Mouse (Mus musculus) thymus, postnatal 36 days (tissue): ENCODE results near the gene Mgst1.
A peak's percentile ranks its signal among the peaks of the same experiment; 100 is the strongest.

Experiments used
- DNase-seq, 2 experiments: peaks; one replicate each; pipeline ENCODE4 v3.0.0; 2022; ENCODE audit warnings: mixed read lengths in 2 of 2

Mgst1 gene

DNA sequence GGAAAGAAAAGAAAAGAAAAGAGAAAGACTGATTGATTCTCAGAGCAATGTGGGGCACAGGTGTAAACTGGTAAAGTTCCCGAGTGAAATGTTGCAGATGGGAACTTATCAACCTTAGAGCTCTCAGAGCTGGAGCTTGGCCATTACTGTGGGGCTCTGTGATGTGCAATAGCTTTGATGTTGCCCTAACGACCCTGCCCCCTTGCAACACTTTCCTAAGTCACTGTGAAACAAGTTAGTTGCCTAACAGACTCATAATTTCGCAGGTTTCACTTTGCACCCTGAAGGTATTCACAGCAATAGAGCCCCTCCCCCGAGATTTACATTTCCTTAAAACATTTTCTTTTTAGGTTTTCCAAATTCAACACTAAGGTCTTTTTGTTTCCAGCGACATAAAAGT, at the start of gene Mgst1:
TSS of gene Mgst1 (plus strand) at position 387 of the 400 bp plus-strand sequence.
- DNase-seq: no peak

GRCm38 (mm10) chr6:138092432-138092831, 47.7 kb upstream of the Mgst1 start:
- DNase-seq: no peak

DNA sequence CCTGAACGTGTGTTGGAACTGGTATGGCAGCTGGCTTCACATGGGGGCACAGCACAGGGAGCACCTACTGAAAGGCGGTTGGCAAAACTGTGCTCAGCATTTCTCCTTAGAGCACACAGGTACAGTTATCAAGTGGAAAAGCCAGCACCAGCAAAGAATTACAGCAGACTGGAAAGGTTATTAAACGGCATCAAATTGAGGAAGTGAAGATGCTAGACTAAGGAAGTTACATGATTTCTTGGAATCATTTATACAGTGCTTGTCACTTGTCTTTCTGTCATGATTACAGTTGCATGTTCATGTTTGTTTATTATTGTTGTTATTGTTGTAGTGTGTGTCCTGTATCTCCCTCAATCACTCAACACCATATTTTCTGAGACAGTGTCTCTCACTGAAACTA, 45.1 kb upstream of the Mgst1 start:
- no peak for DNase-seq

DNA sequence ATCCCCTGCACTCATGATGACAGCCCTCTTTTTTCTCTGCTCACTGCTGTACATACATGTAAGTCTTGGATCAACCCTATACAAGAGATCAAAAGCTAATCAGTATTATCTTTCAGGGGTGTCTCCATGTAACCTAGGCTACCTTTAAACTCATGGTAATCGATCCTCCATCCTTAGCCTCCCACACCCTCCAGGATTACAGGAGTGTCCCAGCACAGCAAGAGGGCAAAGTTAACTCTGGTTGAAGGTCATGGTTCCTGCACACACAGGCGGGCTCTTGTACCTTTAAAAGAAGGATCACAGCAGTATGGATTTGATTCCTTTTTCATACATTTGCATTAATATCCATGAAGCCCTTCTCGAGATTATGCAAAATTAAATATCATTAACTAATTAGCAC, 40.5 kb upstream of the Mgst1 start:
- DNase-seq: no peak

DNA sequence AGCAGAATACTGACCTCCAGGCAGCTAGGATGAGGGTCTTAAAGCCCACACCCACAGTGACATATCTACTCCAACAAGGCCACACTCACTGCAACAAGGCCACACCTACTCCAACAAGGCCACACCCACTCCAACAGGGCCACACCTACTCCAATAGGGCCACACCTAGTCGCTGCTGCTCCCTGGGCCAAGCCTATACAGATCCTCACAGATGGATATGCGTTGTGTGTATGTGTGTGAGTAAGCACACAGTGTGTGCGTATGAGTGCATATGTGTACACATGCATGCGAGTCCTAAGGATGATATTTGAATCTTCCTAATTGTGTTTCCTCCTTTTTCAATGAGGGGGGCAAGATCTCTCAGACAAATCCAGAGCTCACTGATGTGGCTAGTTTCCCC, 38.3 kb upstream of the Mgst1 start:
- no peak for DNase-seq

DNA sequence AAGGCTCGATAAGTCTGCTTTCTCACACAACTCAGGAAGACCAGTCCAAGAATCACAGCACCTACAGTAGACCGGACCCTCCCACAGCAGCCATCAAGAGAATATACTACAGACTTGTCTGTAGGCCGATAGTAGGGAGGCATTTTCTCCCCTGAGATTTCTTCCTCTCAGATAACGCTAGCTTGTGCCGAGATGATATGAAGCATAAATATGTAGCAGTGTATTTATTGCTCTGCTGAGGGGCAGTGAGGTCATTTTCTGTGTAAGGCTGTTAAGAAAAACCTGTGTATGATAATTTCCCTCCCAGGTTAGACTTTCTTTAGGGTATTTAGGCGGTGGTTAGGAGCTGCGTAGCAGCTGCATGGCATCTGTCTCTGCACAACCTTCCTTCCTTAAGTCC, 37.2 kb upstream of the Mgst1 start:
- DNase-seq: no peak

DNA sequence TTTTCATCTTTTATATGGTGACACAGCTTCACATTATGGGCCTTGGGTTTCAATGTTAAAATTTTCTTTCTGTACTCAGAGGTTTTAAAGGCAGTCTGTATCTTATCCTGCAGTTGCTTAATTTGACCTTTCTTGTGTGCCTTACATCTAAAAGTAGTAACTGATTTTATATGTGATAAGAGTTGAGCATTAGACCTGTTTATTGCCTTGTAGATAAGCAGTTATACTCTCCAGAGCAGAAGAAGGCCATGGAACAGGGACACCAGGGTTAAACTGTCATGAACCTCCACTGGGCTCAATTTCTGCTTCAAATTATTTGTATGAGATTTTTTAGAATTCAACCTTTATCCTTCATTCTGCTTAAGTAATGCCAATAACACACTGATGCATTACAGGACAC, 35.6 kb upstream of the Mgst1 start:
- DNase-seq: no peak

- DNase-seq: no peak
Observed at GRCm38 (mm10) chr6:138117496-138117895, 22.6 kb upstream of the Mgst1 start.

- DNase-seq: no peak
Observed at GRCm38 (mm10) chr6:138128392-138129335, 11.5 kb upstream of the Mgst1 start.

- no peak for DNase-seq
Observed at GRCm38 (mm10) chr6:138130541-138130940, 9.6 kb upstream of the Mgst1 start.

GRCm38 (mm10) chr6:138140336-138140735, 220 bp downstream of the Mgst1 start:
- DNase-seq: no peak

GRCm38 (mm10) chr6:138141111-138141592, 1.0 kb downstream of the Mgst1 start:
- no peak for DNase-seq

DNA sequence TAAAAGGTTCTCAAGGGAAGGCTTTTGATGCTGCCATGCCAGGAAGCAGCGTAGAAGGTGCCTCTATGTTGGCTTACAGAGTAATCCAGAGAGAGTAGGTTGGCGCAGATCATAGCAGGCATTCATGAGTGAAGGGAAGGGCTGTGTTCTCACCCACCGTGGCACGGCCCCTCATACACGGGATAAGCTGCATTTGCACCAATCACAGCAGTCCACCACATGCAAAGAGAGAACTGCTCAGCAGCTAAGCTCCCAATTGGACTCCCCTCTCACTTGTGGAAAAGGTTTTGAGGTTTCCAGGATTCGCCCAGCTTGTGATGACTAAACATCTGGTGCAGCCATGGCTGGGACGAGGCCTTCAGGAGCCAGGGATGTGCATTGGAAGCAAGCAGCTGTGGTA, 2.5 kb downstream of the Mgst1 start:
- DNase-seq: no peak

DNA sequence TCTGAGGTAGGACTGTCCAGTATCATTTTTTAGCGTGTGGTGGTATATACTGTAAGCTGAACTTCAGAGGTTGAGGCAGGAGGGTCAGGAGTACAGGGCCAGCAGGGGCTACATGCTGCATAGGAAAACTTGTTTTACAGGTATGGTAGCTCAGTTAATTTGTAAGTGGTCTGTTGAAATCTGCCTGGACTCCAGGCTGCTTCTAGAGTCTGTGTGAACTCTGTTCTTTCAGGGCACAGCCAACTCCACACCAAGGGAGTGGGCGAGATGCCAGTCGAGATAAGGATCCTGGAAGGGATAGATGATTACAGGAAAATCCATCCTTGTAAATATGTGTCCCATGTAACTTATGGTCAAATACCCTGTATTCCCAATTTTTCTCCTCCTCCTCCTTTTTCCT, 3.3 kb downstream of the Mgst1 start:
- DNase-seq: no peak

DNA sequence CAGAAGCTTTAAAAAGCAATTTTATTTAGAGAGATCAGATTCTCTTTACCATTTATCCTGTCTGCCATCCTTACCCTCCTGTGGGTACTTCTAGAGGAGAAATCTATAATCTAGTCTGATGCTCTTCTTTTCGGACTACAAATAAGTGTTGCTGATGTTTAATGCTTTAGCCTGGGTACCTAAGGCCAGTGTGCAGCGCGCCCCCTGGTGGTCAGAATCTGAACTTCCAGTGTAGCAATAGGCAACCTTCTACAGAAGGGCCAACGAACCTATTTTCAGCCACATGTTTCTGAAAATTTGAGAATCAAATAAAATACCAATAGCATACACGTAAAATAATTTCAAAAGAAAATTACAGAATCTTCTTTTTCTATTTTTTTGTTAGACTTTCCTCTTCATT, 13.0 kb downstream of the Mgst1 start:
- DNase-seq: peak in 1 of 2 experiments; percentile 12

GRCm38 (mm10) chr6:138163920-138164319, 23.8 kb downstream of the Mgst1 start:
- no peak for DNase-seq

DNA sequence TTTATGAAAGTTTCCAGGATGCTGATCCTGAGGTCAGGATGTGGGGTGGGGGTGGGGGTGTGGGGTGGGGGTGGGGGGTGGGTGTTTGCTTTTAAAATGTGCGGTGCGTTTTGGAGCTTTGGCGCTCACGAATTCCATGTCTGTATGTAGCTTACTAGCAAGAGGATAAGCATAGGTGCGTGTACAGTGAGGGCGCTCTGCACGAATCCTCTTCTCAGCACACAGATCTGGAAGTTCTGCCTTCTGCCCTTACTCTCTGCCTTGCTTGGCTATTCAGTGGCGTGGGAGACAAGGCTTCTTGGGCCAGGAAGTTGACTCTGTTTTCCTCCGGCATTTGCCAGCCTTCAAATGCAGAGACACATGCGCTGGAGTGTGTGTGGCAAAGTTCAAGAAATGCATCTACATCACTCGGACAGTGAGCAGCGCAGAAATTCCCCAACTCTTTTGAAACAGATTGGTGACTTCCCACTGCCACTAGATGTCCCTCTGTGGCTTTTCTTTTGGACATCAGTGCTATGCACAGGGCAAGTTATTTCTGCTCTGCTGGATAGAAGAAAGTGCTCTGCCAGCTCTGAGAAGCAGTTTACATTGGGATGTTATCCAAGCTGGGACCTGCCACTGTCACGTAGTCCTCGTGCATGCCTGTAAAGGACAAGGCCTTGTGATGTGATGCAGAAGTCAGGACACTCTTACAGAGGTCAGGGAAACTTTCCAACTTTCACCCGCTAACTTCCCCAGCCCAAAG, 31.5 kb downstream of the Mgst1 start:
- no peak for DNase-seq
